Mouse (Mus musculus): ENCODE results near the gene Itga6.
A peak's percentile ranks its signal among the peaks of the same experiment; 100 is the strongest.

Itga6 gene

GRCm38 (mm10) chr2:71734792-71735392, 10.5 kb upstream of the Itga6 start:
- DNase-seq, result no peak

- no peak for DNase-seq
Observed at GRCm38 (mm10) chr2:71735541-71736159, 9.8 kb upstream of the Itga6 start.

- DNase-seq, result no peak
Observed at GRCm38 (mm10) chr2:71736213-71736612, 9.2 kb upstream of the Itga6 start.

- DNase-seq, result peak; percentile 96
Observed at GRCm38 (mm10) chr2:71739173-71739860, 6.1 kb upstream of the Itga6 start.

- DNase-seq, result no peak
Observed at GRCm38 (mm10) chr2:71742557-71742956, 2.9 kb upstream of the Itga6 start.

- DNase-seq, result no peak
Observed at GRCm38 (mm10) chr2:71743377-71743776, 2.0 kb upstream of the Itga6 start.

- no peak for DNase-seq
Observed at GRCm38 (mm10) chr2:71744320-71744719, 1.1 kb upstream of the Itga6 start.

- no peak for DNase-seq
Observed at GRCm38 (mm10) chr2:71744861-71745507, 432 bp upstream of the Itga6 start.

GRCm38 (mm10) chr2:71748451-71748850, 3.0 kb downstream of the Itga6 start:
- no peak for DNase-seq

- DNase-seq, result no peak
Observed at GRCm38 (mm10) chr2:71749367-71750086, 4.1 kb downstream of the Itga6 start.

GRCm38 (mm10) chr2:71750087-71750453, 4.7 kb downstream of the Itga6 start:
- no peak for DNase-seq

- DNase-seq, result no peak
Observed at GRCm38 (mm10) chr2:71751336-71751735, 5.9 kb downstream of the Itga6 start.

- DNase-seq, result peak; percentile 20
Observed at GRCm38 (mm10) chr2:71751863-71752262, 6.4 kb downstream of the Itga6 start.

- no peak for DNase-seq
Observed at GRCm38 (mm10) chr2:71752383-71752782, 7.0 kb downstream of the Itga6 start.

- no peak for DNase-seq
Observed at GRCm38 (mm10) chr2:71753161-71753560, 7.7 kb downstream of the Itga6 start.

- no peak for DNase-seq
Observed at GRCm38 (mm10) chr2:71755748-71756147, 10.3 kb downstream of the Itga6 start.

GRCm38 (mm10) chr2:71757098-71757497, 11.7 kb downstream of the Itga6 start:
- peak; percentile 40 for DNase-seq

GRCm38 (mm10) chr2:71758591-71759531, 13.4 kb downstream of the Itga6 start:
- DNase-seq, result no peak

GRCm38 (mm10) chr2:71760091-71760490, 14.7 kb downstream of the Itga6 start:
- no peak for DNase-seq

GRCm38 (mm10) chr2:71761081-71761480, 15.7 kb downstream of the Itga6 start:
- DNase-seq, result no peak

GRCm38 (mm10) chr2:71764525-71764924, 19.1 kb downstream of the Itga6 start:
- DNase-seq, result no peak
